Mouse (Mus musculus) spleen, adult 2 months (tissue): ENCODE results near the gene Tufm.

ENCODE experiments used
- CTCF ChIP-seq: fragments of 200-500 bp; IDR thresholded peaks from 2 replicates; pipeline ENCODE4 v1.5.1; 2011; ENCODE audit warnings: mild to moderate bottlenecking, inconsistent platforms; ENCODE audit not compliant: insufficient read depth, insufficient read length, insufficient replicate concordance; ENCODE audit errors: extremely low read depth
- POLR2A ChIP-seq: fragments of 200-500 bp; IDR thresholded peaks from 2 replicates; pipeline ENCODE4 v1.6.1; 2011; ENCODE audit warnings: low read depth, low read length, inconsistent platforms

- TF ChIP-seq CTCF, result no peak
- no peak for TF ChIP-seq POLR2A
These were observed 41.9 kb upstream of the Tufm start for GRCm38 (mm10) chr7:126445104-126445815.
